Mouse (Mus musculus) left cerebral cortex, postnatal 4 days (tissue): ENCODE data around the gene Fcer1g. TPM values are rescaled to one million over a fixed set of nuclear protein-coding genes. Genes with fewer than 3 reads are reported as not detected.
A peak's percentile ranks its signal among the peaks of the same experiment; 100 is the strongest.

Experiments
- DNase-seq: peaks from one replicate; pipeline ENCODE4 v3.0.0-alpha.2; 2022
- intact Hi-C: fragments of 180-260 bp; cut with DNase I; formaldehyde crosslinking; loops from one replicate; pipeline ENCODE4 v1.15.1; 2025
- total RNA-seq, 2 experiments: library from RNA; stranded (reverse); gene quantifications; 2 replicates each; pipeline ENCODE4 v1.2.3; 2021

Gene Fcer1g
- total RNA-seq, 2 experiments from 2014 or later = 7.1 to 8.0 TPM

GRCm38 (mm10) chr1:171221281-171222193 lies 12.6 kb downstream of the Fcer1g start:
- peak; percentile 21 for DNase-seq
- intact Hi-C loops = loop anchor here (2.0 kb wide), 1 partner anchor 101 kb away; no protein-coding TSS in a partner anchor

- intact Hi-C loops = loop anchor here (2.0 kb wide), 1 partner anchor 100 kb away; no protein-coding TSS in a partner anchor
- DNase-seq = peak; percentile 87
Measured at GRCm38 (mm10) chr1:171220871-171221270, 13.3 kb downstream of the Fcer1g start.

GRCm38 (mm10) chr1:171216241-171216955 lies 17.8 kb downstream of the Fcer1g start:
- no peak for DNase-seq
- intact Hi-C loops = loop anchor here (10.0 kb wide), 1 partner anchor 52 kb away; no protein-coding TSS in a partner anchor

- DNase-seq = no peak
- intact Hi-C loops = loop anchor here (10.0 kb wide), 1 partner anchor 49 kb away; no protein-coding TSS in a partner anchor
Measured at GRCm38 (mm10) chr1:171213801-171214496, 20.2 kb downstream of the Fcer1g start, which contains the start of gene Nr1i3. Nr1i3 (plus strand) TSS chr1:171213970.

- DNase-seq = no peak
Measured at GRCm38 (mm10) chr1:171212854-171213253, 21.3 kb downstream of the Fcer1g start.

GRCm38 (mm10) chr1:171209409-171209808 lies 24.8 kb downstream of the Fcer1g start:
- intact Hi-C loops = no loop called here
- no peak for DNase-seq

More at GRCm38 (mm10) chr1:171212854-171213253, 21.3 kb downstream of the Fcer1g start:
- intact Hi-C loops = loop anchor here (10.0 kb wide), 1 partner anchor 48 kb away; no protein-coding TSS in a partner anchor

- DNase-seq = no peak
- intact Hi-C loops = no loop called here
Measured at GRCm38 (mm10) chr1:171205704-171206493, 28.3 kb downstream of the Fcer1g start.

GRCm38 (mm10) chr1:171204249-171204644 lies 29.9 kb downstream of the Fcer1g start:
- DNase-seq = no peak
- intact Hi-C loops = no loop called here

GRCm38 (mm10) chr1:171203471-171204248 lies 30.5 kb downstream of the Fcer1g start:
- intact Hi-C loops = no loop called here

GRCm38 (mm10) chr1:171200769-171201168 lies 33.4 kb downstream of the Fcer1g start:
- no peak for DNase-seq
- intact Hi-C loops = no loop called here

More at GRCm38 (mm10) chr1:171203471-171204248, 30.5 kb downstream of the Fcer1g start:
- no peak for DNase-seq

GRCm38 (mm10) chr1:171199532-171199931 lies 34.6 kb downstream of the Fcer1g start:
- intact Hi-C loops = no loop called here
- DNase-seq = no peak

- peak; percentile 64 for DNase-seq
- intact Hi-C loops = no loop called here
Measured at GRCm38 (mm10) chr1:171195887-171196397, 38.2 kb downstream of the Fcer1g start, which contains the start of gene Pcp4l1. Pcp4l1 (minus strand) TSS chr1:171196268.

- intact Hi-C loops = no loop called here
- DNase-seq = no peak
Measured at GRCm38 (mm10) chr1:171195046-171195822, 38.9 kb downstream of the Fcer1g start.

GRCm38 (mm10) chr1:171193911-171194830 lies 40.0 kb downstream of the Fcer1g start:
- no peak for DNase-seq
- intact Hi-C loops = no loop called here

- DNase-seq = no peak
- intact Hi-C loops = no loop called here
Measured at GRCm38 (mm10) chr1:171193093-171193840, 40.9 kb downstream of the Fcer1g start.

- intact Hi-C loops = no loop called here
- DNase-seq = no peak
Measured at GRCm38 (mm10) chr1:171192283-171192682, 41.9 kb downstream of the Fcer1g start.
